Mouse (Mus musculus): Measurements from ENCODE around the gene Fras1. TPM values are rescaled to one million over a fixed set of nuclear protein-coding genes. Genes with fewer than 3 reads are reported as not detected.

The Fras1 gene
- polyA plus RNA-seq, 1 experiment: 6.9 TPM

- H3K9me3 ChIP-seq (replicated peaks; ENCODE audit: control insufficient read depth, insufficient read depth, low read length, poor library complexity, severe bottlenecking): no peaks in the 10 kb centered on the region
- no peak overlapping the region for H3K9ac ChIP-seq (ENCODE audit: low read depth, poor library complexity, severe bottlenecking)
- no peak overlapping the region for H3K27ac ChIP-seq (ENCODE audit: insufficient read depth, low read length)
- no peaks in the 10 kb centered on the region for H3K36me3 ChIP-seq (ENCODE audit: control insufficient read depth, insufficient read depth, low read length, poor library complexity, severe bottlenecking)
- TF ChIP-seq EP300 (IDR thresholded peaks at IDR 0.05; ENCODE audit: insufficient read depth, low read depth, low read length) (no peak), POLR2A (IDR thresholded peaks at IDR 0.05; ENCODE audit: insufficient read depth, low read length) (no peak), CTCF (IDR thresholded peaks at IDR 0.05; ENCODE audit: low read depth, low read length) (no peak)
- H3K4me1 ChIP-seq (ENCODE audit: control insufficient read depth, insufficient read depth, low read length): no peaks in the 10 kb centered on the region
- H3K27me3 ChIP-seq (ENCODE audit: control insufficient read depth, insufficient read depth, low read length, poor library complexity, severe bottlenecking): peaks cover 2% of the 10 kb centered on the region
- no peak overlapping the region for H3K4me3 ChIP-seq (ENCODE audit: low read depth, low read length)
Observed at GRCm38 (mm10) chr5:96795752-96796151, 422.0 kb downstream of the Fras1 start.

- Histone ChIP-seq H3K9me3 (replicated peaks; ENCODE audit: control insufficient read depth, insufficient read depth, low read length, poor library complexity, severe bottlenecking) (no peaks in the 10 kb centered on the region), H3K27ac (ENCODE audit: insufficient read depth, low read length) (no peak overlapping the region), H3K27me3 (ENCODE audit: control insufficient read depth, insufficient read depth, low read length, poor library complexity, severe bottlenecking) (peaks cover 2% of the 10 kb centered on the region), H3K4me1 (ENCODE audit: control insufficient read depth, insufficient read depth, low read length) (no peaks in the 10 kb centered on the region), H3K36me3 (ENCODE audit: control insufficient read depth, insufficient read depth, low read length, poor library complexity, severe bottlenecking) (no peaks in the 10 kb centered on the region), H3K4me3 (ENCODE audit: low read depth, low read length) (no peak overlapping the region), H3K9ac (ENCODE audit: low read depth, poor library complexity, severe bottlenecking) (no peak overlapping the region)
- no peak for TF ChIP-seq CTCF (IDR thresholded peaks at IDR 0.05; ENCODE audit: low read depth, low read length)
Observed at GRCm38 (mm10) chr5:96797465-96797864, 423.7 kb downstream of the Fras1 start.

GRCm38 (mm10) chr5:96799165-96799564, 425.4 kb downstream of the Fras1 start:
- H3K36me3 ChIP-seq (ENCODE audit: control insufficient read depth, insufficient read depth, low read length, poor library complexity, severe bottlenecking): no peaks in the 10 kb centered on the region
- H3K9ac ChIP-seq (ENCODE audit: low read depth, poor library complexity, severe bottlenecking): no peak overlapping the region
- no peak overlapping the region for H3K4me3 ChIP-seq (ENCODE audit: low read depth, low read length)
- no peaks in the 10 kb centered on the region for H3K4me1 ChIP-seq (ENCODE audit: control insufficient read depth, insufficient read depth, low read length)
- no peak for TF ChIP-seq CTCF (IDR thresholded peaks at IDR 0.05; ENCODE audit: low read depth, low read length)
- no peak for TF ChIP-seq POLR2A (IDR thresholded peaks at IDR 0.05; ENCODE audit: insufficient read depth, low read length)
- no peak for TF ChIP-seq EP300 (IDR thresholded peaks at IDR 0.05; ENCODE audit: insufficient read depth, low read depth, low read length)
- no peaks in the 10 kb centered on the region for H3K9me3 ChIP-seq (replicated peaks; ENCODE audit: control insufficient read depth, insufficient read depth, low read length, poor library complexity, severe bottlenecking)
- peaks cover 2% of the 10 kb centered on the region for H3K27me3 ChIP-seq (ENCODE audit: control insufficient read depth, insufficient read depth, low read length, poor library complexity, severe bottlenecking)
- H3K27ac ChIP-seq (ENCODE audit: insufficient read depth, low read length): no peak overlapping the region

- H3K36me3 ChIP-seq (ENCODE audit: control insufficient read depth, insufficient read depth, low read length, poor library complexity, severe bottlenecking): no peaks in the 10 kb centered on the region
- TF ChIP-seq EP300 (IDR thresholded peaks at IDR 0.05; ENCODE audit: insufficient read depth, low read depth, low read length): no peak
- no peak for TF ChIP-seq CTCF (IDR thresholded peaks at IDR 0.05; ENCODE audit: low read depth, low read length)
- TF ChIP-seq POLR2A (IDR thresholded peaks at IDR 0.05; ENCODE audit: insufficient read depth, low read length): no peak
- no peak overlapping the region for H3K9ac ChIP-seq (ENCODE audit: low read depth, poor library complexity, severe bottlenecking)
- no peaks in the 10 kb centered on the region for H3K27me3 ChIP-seq (ENCODE audit: control insufficient read depth, insufficient read depth, low read length, poor library complexity, severe bottlenecking)
- no peak overlapping the region for H3K27ac ChIP-seq (ENCODE audit: insufficient read depth, low read length)
- no peak overlapping the region for H3K4me3 ChIP-seq (ENCODE audit: low read depth, low read length)
- no peaks in the 10 kb centered on the region for H3K9me3 ChIP-seq (replicated peaks; ENCODE audit: control insufficient read depth, insufficient read depth, low read length, poor library complexity, severe bottlenecking)
- H3K4me1 ChIP-seq (ENCODE audit: control insufficient read depth, insufficient read depth, low read length): no peaks in the 10 kb centered on the region
Observed at GRCm38 (mm10) chr5:96799969-96800368, 426.2 kb downstream of the Fras1 start.

- Histone ChIP-seq H3K9ac (ENCODE audit: low read depth, poor library complexity, severe bottlenecking) (no peak overlapping the region), H3K4me3 (ENCODE audit: low read depth, low read length) (no peak overlapping the region), H3K27me3 (ENCODE audit: control insufficient read depth, insufficient read depth, low read length, poor library complexity, severe bottlenecking) (no peaks in the 10 kb centered on the region), H3K9me3 (replicated peaks; ENCODE audit: control insufficient read depth, insufficient read depth, low read length, poor library complexity, severe bottlenecking) (no peaks in the 10 kb centered on the region), H3K4me1 (ENCODE audit: control insufficient read depth, insufficient read depth, low read length) (no peaks in the 10 kb centered on the region), H3K27ac (ENCODE audit: insufficient read depth, low read length) (no peak overlapping the region), H3K36me3 (ENCODE audit: control insufficient read depth, insufficient read depth, low read length, poor library complexity, severe bottlenecking) (no peaks in the 10 kb centered on the region)
- no peak for TF ChIP-seq CTCF (IDR thresholded peaks at IDR 0.05; ENCODE audit: low read depth, low read length)
- TF ChIP-seq EP300 (IDR thresholded peaks at IDR 0.05; ENCODE audit: insufficient read depth, low read depth, low read length): no peak
- TF ChIP-seq POLR2A (IDR thresholded peaks at IDR 0.05; ENCODE audit: insufficient read depth, low read length): no peak
Observed at GRCm38 (mm10) chr5:96802185-96802584, 428.4 kb downstream of the Fras1 start.

- Histone ChIP-seq H3K27ac (ENCODE audit: insufficient read depth, low read length) (no peak overlapping the region), H3K27me3 (ENCODE audit: control insufficient read depth, insufficient read depth, low read length, poor library complexity, severe bottlenecking) (no peaks in the 10 kb centered on the region), H3K36me3 (ENCODE audit: control insufficient read depth, insufficient read depth, low read length, poor library complexity, severe bottlenecking) (no peaks in the 10 kb centered on the region), H3K9ac (ENCODE audit: low read depth, poor library complexity, severe bottlenecking) (no peak overlapping the region), H3K9me3 (replicated peaks; ENCODE audit: control insufficient read depth, insufficient read depth, low read length, poor library complexity, severe bottlenecking) (no peaks in the 10 kb centered on the region), H3K4me1 (ENCODE audit: control insufficient read depth, insufficient read depth, low read length) (no peaks in the 10 kb centered on the region), H3K4me3 (ENCODE audit: low read depth, low read length) (no peak overlapping the region)
- TF ChIP-seq POLR2A (IDR thresholded peaks at IDR 0.05; ENCODE audit: insufficient read depth, low read length): no peak
- no peak for TF ChIP-seq CTCF (IDR thresholded peaks at IDR 0.05; ENCODE audit: low read depth, low read length)
- no peak for TF ChIP-seq EP300 (IDR thresholded peaks at IDR 0.05; ENCODE audit: insufficient read depth, low read depth, low read length)
Observed at GRCm38 (mm10) chr5:96803091-96803490, 429.3 kb downstream of the Fras1 start.

All from ES-Bruce4 (cell line).